Mouse (Mus musculus) E14TG2a.4 (cell line): ENCODE measurements around the gene Ano10.

Source experiments
- H3K27me3 ChIP-seq: 2 replicates; pipeline ENCODE4 v1.6.1; 2014; ENCODE audit warnings: low read length, control low read depth; ENCODE audit not compliant: insufficient read depth
- H3K36me3 ChIP-seq: 2 replicates; pipeline ENCODE4 v1.6.1; 2014; ENCODE audit warnings: low read length, control low read depth; ENCODE audit not compliant: insufficient read depth
- H3K4me1 ChIP-seq: replicated peaks from 2 replicates; pipeline ENCODE4 v1.6.1; 2014; ENCODE audit warnings: low read depth, low read length, control low read depth
- H3K4me3 ChIP-seq: replicated peaks from 2 replicates; pipeline ENCODE4 v1.5.1; 2014; ENCODE audit warnings: mild to moderate bottlenecking, low read length
- H3K9me3 ChIP-seq: 2 replicates; pipeline ENCODE4 v1.6.1; 2014; ENCODE audit warnings: low read length, control low read depth
- CTCF ChIP-seq: conservative IDR thresholded peaks from 2 replicates; pipeline ENCODE4 v1.5.1; 2014; ENCODE audit warnings: low read length
- NANOG ChIP-seq: IDR thresholded peaks from 2 replicates; pipeline ENCODE4 v1.6.1; 2014; ENCODE audit warnings: borderline replicate concordance, low read length, mixed read lengths
- POU5F1 ChIP-seq: IDR thresholded peaks from 2 replicates; pipeline ENCODE4 v1.6.1; 2014; ENCODE audit warnings: low read length, borderline replicate concordance

Gene Ano10

DNA sequence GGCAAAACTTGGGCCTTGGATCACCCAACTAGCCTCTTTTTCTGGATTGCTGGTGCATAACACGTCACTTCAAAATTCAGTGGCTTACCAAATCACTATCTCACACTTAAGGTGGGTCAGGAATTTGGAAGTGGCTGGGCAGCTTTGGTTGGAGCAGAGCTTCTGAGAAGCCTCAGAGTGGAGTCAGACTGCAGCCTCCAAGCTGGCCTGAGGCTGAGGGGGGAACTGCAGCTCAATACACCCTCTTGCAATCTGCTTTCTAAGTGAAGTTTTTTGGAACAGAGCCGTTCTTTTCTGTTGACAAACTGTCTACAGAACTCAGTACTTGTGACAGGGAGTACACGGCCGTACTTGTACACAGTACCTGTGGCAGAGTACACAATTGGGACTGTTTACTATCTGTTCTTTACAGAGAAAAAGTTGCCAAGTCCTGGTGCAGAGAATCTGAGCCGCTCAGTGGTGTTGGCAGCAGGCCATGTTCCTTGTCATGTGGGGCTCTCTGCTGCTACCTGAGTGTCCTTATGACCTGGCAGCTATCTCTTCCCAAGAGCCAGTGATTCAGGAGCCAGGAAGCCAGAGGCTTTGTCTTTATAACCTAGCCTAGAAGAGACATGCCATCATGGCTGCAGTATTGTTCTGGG is 99.1 kb downstream of the Ano10 start:
- Histone ChIP-seq H3K9me3 (no peaks in the 10 kb centered on the region), H3K36me3 (no peaks in the 10 kb centered on the region), H3K27me3 (no peaks in the 10 kb centered on the region), H3K4me3 (no peak overlapping the region), H3K4me1 (peaks cover 34% of the 10 kb centered on the region)
- TF ChIP-seq CTCF (no peak), POU5F1 (no peak), NANOG (no peak)

GRCm38 (mm10) chr9:122193823-122194222 is 100.4 kb downstream of the Ano10 start:
- TF ChIP-seq CTCF (no peak), POU5F1 (no peak), NANOG (no peak)
- no peaks in the 10 kb centered on the region for H3K9me3 ChIP-seq
- H3K4me3 ChIP-seq = no peak overlapping the region
- no peaks in the 10 kb centered on the region for H3K36me3 ChIP-seq
- H3K4me1 ChIP-seq = peaks cover 21% of the 10 kb centered on the region
- H3K27me3 ChIP-seq = no peaks in the 10 kb centered on the region

DNA sequence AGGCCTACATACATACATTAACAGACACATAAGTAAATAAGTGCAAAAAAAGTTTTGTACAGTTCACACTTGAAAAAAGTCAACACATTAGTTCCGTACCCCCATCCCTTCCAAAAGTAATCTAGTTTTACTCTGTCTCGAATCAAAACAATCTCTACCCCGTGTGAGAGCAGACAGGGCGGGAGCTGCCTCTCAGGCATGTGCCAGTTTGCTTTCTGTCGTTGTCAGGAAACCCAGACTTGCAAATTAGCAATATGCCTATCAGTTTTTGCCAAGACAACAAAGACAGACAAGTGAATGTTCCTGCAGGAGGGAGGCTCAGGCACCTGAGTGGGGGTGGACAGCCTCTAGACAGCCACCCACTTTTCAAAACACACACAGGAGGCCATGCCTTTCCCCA is 100.9 kb downstream of the Ano10 start:
- TF ChIP-seq POU5F1 = no peak
- TF ChIP-seq CTCF = no peak
- no peak for TF ChIP-seq NANOG
- H3K27me3 ChIP-seq = no peaks in the 10 kb centered on the region
- H3K4me1 ChIP-seq = peaks cover 16% of the 10 kb centered on the region
- H3K4me3 ChIP-seq = no peak overlapping the region
- H3K9me3 ChIP-seq = no peaks in the 10 kb centered on the region
- no peaks in the 10 kb centered on the region for H3K36me3 ChIP-seq

GRCm38 (mm10) chr9:122188724-122189123 is 105.5 kb downstream of the Ano10 start:
- Histone ChIP-seq H3K4me1 (no peaks in the 10 kb centered on the region), H3K9me3 (no peaks in the 10 kb centered on the region), H3K27me3 (no peaks in the 10 kb centered on the region), H3K4me3 (no peak overlapping the region), H3K36me3 (no peaks in the 10 kb centered on the region)
- TF ChIP-seq POU5F1 (no peak), CTCF (peak; percentile 35), NANOG (no peak)

GRCm38 (mm10) chr9:122187451-122187921 is 106.7 kb downstream of the Ano10 start:
- no peak overlapping the region for H3K4me3 ChIP-seq
- no peaks in the 10 kb centered on the region for H3K4me1 ChIP-seq
- H3K36me3 ChIP-seq = no peaks in the 10 kb centered on the region
- TF ChIP-seq CTCF = no peak
- TF ChIP-seq POU5F1 = no peak
- no peak for TF ChIP-seq NANOG
- H3K9me3 ChIP-seq = no peaks in the 10 kb centered on the region
- H3K27me3 ChIP-seq = no peaks in the 10 kb centered on the region

GRCm38 (mm10) chr9:122186643-122187226 is 107.5 kb downstream of the Ano10 start:
- TF ChIP-seq CTCF = no peak
- no peak for TF ChIP-seq NANOG
- no peak for TF ChIP-seq POU5F1
- no peaks in the 10 kb centered on the region for H3K9me3 ChIP-seq
- H3K36me3 ChIP-seq = no peaks in the 10 kb centered on the region
- H3K4me3 ChIP-seq = no peak overlapping the region
- no peaks in the 10 kb centered on the region for H3K27me3 ChIP-seq
- no peaks in the 10 kb centered on the region for H3K4me1 ChIP-seq

DNA sequence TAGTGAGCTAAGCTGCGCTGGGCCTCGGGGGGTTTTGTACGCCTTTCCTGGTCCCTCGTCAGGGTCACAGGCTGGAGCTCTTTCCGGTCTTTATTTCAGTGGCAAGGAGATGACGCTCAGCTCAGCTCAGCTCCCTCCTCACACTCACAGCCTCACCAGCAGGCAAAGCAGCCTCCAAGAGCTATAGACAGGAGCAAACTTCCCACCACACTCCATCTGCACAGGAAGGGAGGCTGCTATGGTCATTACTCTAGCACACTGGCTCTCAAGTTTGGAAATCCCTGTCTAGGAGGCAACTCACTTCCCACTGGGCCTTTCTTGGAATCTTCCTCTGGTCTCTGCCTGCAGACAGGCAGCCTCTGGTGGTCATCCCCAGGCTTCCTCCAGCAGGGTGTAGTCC is 108.3 kb downstream of the Ano10 start:
- TF ChIP-seq CTCF (no peak), POU5F1 (no peak), NANOG (no peak)
- Histone ChIP-seq H3K4me1 (no peaks in the 10 kb centered on the region), H3K4me3 (no peak overlapping the region), H3K36me3 (no peaks in the 10 kb centered on the region), H3K9me3 (no peaks in the 10 kb centered on the region), H3K27me3 (no peaks in the 10 kb centered on the region)

GRCm38 (mm10) chr9:122185061-122185460 is 109.2 kb downstream of the Ano10 start:
- Histone ChIP-seq H3K4me3 (no peak overlapping the region), H3K4me1 (no peaks in the 10 kb centered on the region), H3K27me3 (no peaks in the 10 kb centered on the region), H3K9me3 (no peaks in the 10 kb centered on the region), H3K36me3 (no peaks in the 10 kb centered on the region)
- no peak for TF ChIP-seq POU5F1
- no peak for TF ChIP-seq NANOG
- TF ChIP-seq CTCF = peak; percentile 50
